Mouse (Mus musculus) olfactory bulb, adult 2 months (tissue): Measurements from ENCODE around the gene Sema6c.

Experiments used
- CTCF ChIP-seq: fragments of 200-500 bp; IDR thresholded peaks from 2 replicates; pipeline ENCODE4 v1.5.1; 2012; ENCODE audit warnings: low read depth, mild to moderate bottlenecking, low read length, moderate library complexity; ENCODE audit not compliant: insufficient read depth
- POLR2A ChIP-seq: fragments of 200-500 bp; IDR thresholded peaks from 2 replicates; pipeline ENCODE4 v1.6.1; 2012; ENCODE audit warnings: mild to moderate bottlenecking, low read depth, low read length, moderate library complexity; ENCODE audit not compliant: insufficient read depth

GRCm38 (mm10) chr3:95181841-95182240 lies 21.6 kb downstream of the Sema6c start:
- TF ChIP-seq CTCF (no peak), POLR2A (no peak)
